Mouse (Mus musculus) heart, adult 2 months (tissue): ENCODE results near the gene Nos1ap. TPM values are rescaled to one million over a fixed set of nuclear protein-coding genes. Genes with fewer than 3 reads are reported as not detected.

Experiments used
- DNase-seq, 2 experiments: peaks; one replicate each; pipeline ENCODE4 v3.0.0; 2021
- H3K27ac ChIP-seq: fragments of 200-600 bp; 2 replicates; pipeline ENCODE4 v1.8.1; 2022
- H3K27me3 ChIP-seq: fragments of 200-500 bp; 2 replicates; pipeline ENCODE4 v1.6.1; 2012; ENCODE audit warnings: mild to moderate bottlenecking, low read length, inconsistent platforms, mixed read lengths; ENCODE audit not compliant: control insufficient read depth, insufficient read depth
- H3K36me3 ChIP-seq: fragments of 200-500 bp; 2 replicates; pipeline ENCODE4 v1.6.1; 2012; ENCODE audit warnings: low read length, inconsistent platforms; ENCODE audit not compliant: control insufficient read depth, insufficient read depth
- H3K4me1 ChIP-seq: fragments of 200-500 bp; 2 replicates; pipeline ENCODE4 v1.6.1; 2011; ENCODE audit warnings: low read length; ENCODE audit not compliant: control insufficient read depth, insufficient read depth
- H3K4me3 ChIP-seq: fragments of 200-600 bp; 2 replicates; pipeline ENCODE4 v1.8.1; 2022
- H3K79me2 ChIP-seq: fragments of 200-500 bp; replicated peaks from 2 replicates; pipeline ENCODE4 v1.6.1; 2012; ENCODE audit warnings: mild to moderate bottlenecking, inconsistent platforms, low read length, moderate library complexity, mixed read lengths; ENCODE audit not compliant: control insufficient read depth, insufficient read depth
- H3K9ac ChIP-seq: fragments of 200-500 bp; 2 replicates; pipeline ENCODE4 v1.6.1; 2012; ENCODE audit warnings: low read depth, mild to moderate bottlenecking, control low read depth, inconsistent platforms, low read length, mixed read lengths
- CTCF ChIP-seq: fragments of 200-600 bp; IDR thresholded peaks from 2 replicates; pipeline ENCODE4 v1.8.1; 2022; ENCODE audit warnings: antibody characterized with exemption, mild to moderate bottlenecking, moderate library complexity
- EP300 ChIP-seq: fragments of 200-500 bp; IDR thresholded peaks from 2 replicates; pipeline ENCODE4 v1.6.1; 2011; ENCODE audit warnings: low read depth, low read length, control low read depth; ENCODE audit not compliant: insufficient read depth
- POLR2A ChIP-seq: fragments of 200-500 bp; IDR thresholded peaks from 2 replicates; pipeline ENCODE4 v1.6.1; 2011; ENCODE audit warnings: mild to moderate bottlenecking, low read depth, low read length, control low read depth; ENCODE audit not compliant: insufficient read depth
- WGBS: fragments of 180-500 bp; shearing (Covaris S2); methylation state at CpG from one replicate; pipeline ENCODE4 v1.1.7; 2018; 5-methylcytosine and 5-hydroxymethylcytosine counted together
- intact Hi-C: fragments of 180-260 bp; cut with DNase I; formaldehyde crosslinking; loops from one replicate; pipeline ENCODE4 v1.15.1; 2025
- polyA plus RNA-seq: library from polyadenylated mRNA; depleted of rRNA; stranded (reverse); fragments of >200 nt; gene quantifications from 2 replicates; pipeline ENCODE4 v1.2.3, GENCODE M21; 2012
- total RNA-seq, 2 experiments: library from RNA; stranded (reverse); gene quantifications; 2 replicates each; pipeline ENCODE4 v1.2.3; 2021

The Nos1ap gene
- total and polyA plus RNA-seq, 3 experiments: 11.5 to 24.0 (median 22.0) TPM

- H3K27ac ChIP-seq: no peak overlapping the region
- no peak overlapping the region for H3K4me3 ChIP-seq
- no peaks in the 10 kb centered on the region; the same call in 1 of the 2 replicates for H3K4me1 ChIP-seq
- WGBS: 24% methylated on average over 4 of the region's 4 CpGs
- peaks cover 3% of the 10 kb centered on the region; the same call in 1 of the 2 replicates for H3K36me3 ChIP-seq
- no peaks in the 10 kb centered on the region; the same call in 1 of the 2 replicates for H3K79me2 ChIP-seq
- no peak overlapping the region for H3K9ac ChIP-seq
- no peaks in the 10 kb centered on the region for H3K27me3 ChIP-seq
- DNase-seq: no peak
- intact Hi-C loops: no loop called here
- TF ChIP-seq POLR2A (no peak), CTCF (no peak), EP300 (no peak)
Measured at GRCm38 (mm10) chr1:170409091-170409490, 180.6 kb downstream of the Nos1ap start.

- 82% methylated on average over 8 of the region's 8 CpGs for WGBS
- Histone ChIP-seq H3K4me1 (no peaks in the 10 kb centered on the region; the same call in 1 of the 2 replicates), H3K79me2 (no peaks in the 10 kb centered on the region; the same call in 1 of the 2 replicates), H3K36me3 (peaks cover 3% of the 10 kb centered on the region; the same call in 1 of the 2 replicates), H3K27me3 (no peaks in the 10 kb centered on the region), H3K27ac (no peak overlapping the region), H3K4me3 (no peak overlapping the region), H3K9ac (no peak overlapping the region)
- DNase-seq: no peak
- TF ChIP-seq CTCF (no peak), POLR2A (no peak), EP300 (no peak)
- intact Hi-C loops: no loop called here
Measured at GRCm38 (mm10) chr1:170406921-170407320, 182.7 kb downstream of the Nos1ap start.

- H3K27ac ChIP-seq: no peak overlapping the region
- H3K27me3 ChIP-seq: no peaks in the 10 kb centered on the region
- H3K36me3 ChIP-seq: peaks cover 3% of the 10 kb centered on the region; the same call in 1 of the 2 replicates
- intact Hi-C loops: no loop called here
- WGBS: 80% methylated on average over 2 of the region's 2 CpGs
- no peak overlapping the region for H3K9ac ChIP-seq
- TF ChIP-seq CTCF: no peak
- no peak for TF ChIP-seq EP300
- no peak for TF ChIP-seq POLR2A
- no peaks in the 10 kb centered on the region; the same call in 1 of the 2 replicates for H3K4me1 ChIP-seq
- DNase-seq: no peak
- no peak overlapping the region for H3K4me3 ChIP-seq
- H3K79me2 ChIP-seq: no peaks in the 10 kb centered on the region; the same call in 1 of the 2 replicates
Measured at GRCm38 (mm10) chr1:170405152-170405551, 184.5 kb downstream of the Nos1ap start.

- Histone ChIP-seq H3K36me3 (no peaks in the 10 kb centered on the region; the same call in 1 of the 2 replicates), H3K4me1 (no peaks in the 10 kb centered on the region), H3K4me3 (no peak overlapping the region), H3K27me3 (no peaks in the 10 kb centered on the region), H3K9ac (no peak overlapping the region), H3K27ac (no peak overlapping the region), H3K79me2 (no peaks in the 10 kb centered on the region; the same call in 1 of the 2 replicates)
- intact Hi-C loops: no loop called here
- WGBS: 70% methylated on average over 4 of the region's 4 CpGs
- DNase-seq: no peak
- TF ChIP-seq CTCF (no peak), POLR2A (no peak), EP300 (no peak)
Measured at GRCm38 (mm10) chr1:170402682-170403081, 187.0 kb downstream of the Nos1ap start.

- H3K4me3 ChIP-seq: no peak overlapping the region
- H3K79me2 ChIP-seq: no peaks in the 10 kb centered on the region
- H3K27ac ChIP-seq: no peak overlapping the region
- TF ChIP-seq POLR2A (no peak), CTCF (no peak), EP300 (no peak)
- no peaks in the 10 kb centered on the region; the same call in 1 of the 2 replicates for H3K36me3 ChIP-seq
- DNase-seq: no peak
- H3K4me1 ChIP-seq: no peaks in the 10 kb centered on the region
- intact Hi-C loops: loop anchor here (10.0 kb wide), 1 partner anchor 206 kb away; no protein-coding TSS in a partner anchor
- WGBS: 95% methylated on average over 4 of the region's 4 CpGs
- H3K9ac ChIP-seq: no peak overlapping the region
- no peaks in the 10 kb centered on the region for H3K27me3 ChIP-seq
Measured at GRCm38 (mm10) chr1:170398866-170399265, 190.8 kb downstream of the Nos1ap start.

GRCm38 (mm10) chr1:170395101-170395500 is 194.6 kb downstream of the Nos1ap start:
- 39% methylated on average over 2 of the region's 2 CpGs for WGBS
- peaks cover 5% of the 10 kb centered on the region; the same call in 1 of the 2 replicates for H3K4me1 ChIP-seq
- intact Hi-C loops: loop anchor here (10.0 kb wide), 1 partner anchor 210 kb away; no protein-coding TSS in a partner anchor
- no peaks in the 10 kb centered on the region for H3K27me3 ChIP-seq
- peak; percentile 50 to 55 for DNase-seq
- no peaks in the 10 kb centered on the region for H3K79me2 ChIP-seq
- TF ChIP-seq POLR2A (no peak), EP300 (no peak), CTCF (no peak)
- no peak overlapping the region for H3K4me3 ChIP-seq
- no peaks in the 10 kb centered on the region; the same call in 1 of the 2 replicates for H3K36me3 ChIP-seq
- H3K9ac ChIP-seq: no peak overlapping the region
- no peak overlapping the region for H3K27ac ChIP-seq
